19 mouse cellular contexts compared by ENCODE assay signal in genomic region chr15:62954889-62955288, GRCm38 (mm10).
DNase-seq lines count a peak whose midpoint lies in the region; ATAC-seq lines count a peak whose summit lies in the region.
"Had no signal": no experiment of that assay in that cellular context is flagged by ENCODE, and none has a peak within 500 bp of the region (broad histone marks: within the 10 kb centered on the region; RNA-seq: fewer than 3 reads in every experiment).

No protein-coding gene starts in this region.

- peak; percentile 85 for ATAC-seq in frontal cortex, adult (ENCODE audit: low TSS enrichment)
- no peak for ATAC-seq in embryonic facial prominence, embryonic 15.5 days (ENCODE audit: insufficient number of reproducible peaks, low FRiP score, low TSS enrichment, low read depth)
- ATAC-seq: forebrain, embryonic 13.5 days; intestine, embryonic 16.5 days; lung, postnatal 0 days had no signal

- peak overlapping the region; percentile 83; the same call in 1 of the 2 replicates for H3K27ac ChIP-seq in embryonic facial prominence, embryonic 15.5 days (replicated peaks)
- H3K27ac ChIP-seq: forebrain, embryonic 13.5 days; heart, embryonic 15.5 days; hindbrain, embryonic 15.5 days; midbrain, embryonic 12.5 days had no signal

- H3K9me3 ChIP-seq in embryonic facial prominence, embryonic 15.5 days (replicated peaks): no peaks in the 10 kb centered on the region
- H3K9me3 ChIP-seq: forebrain, embryonic 13.5 days; heart, embryonic 15.5 days; hindbrain, embryonic 15.5 days; midbrain, embryonic 12.5 days had no signal

- WGBS in embryonic facial prominence, embryonic 15.5 days: 50% methylated on average over 1 of the region's 1 CpGs

- intact Hi-C loops in left cerebral cortex, postnatal 4 days (cut with DNase I): no loop called here

- H3K9ac ChIP-seq in embryonic facial prominence, embryonic 15.5 days: no peak overlapping the region
- H3K9ac ChIP-seq: forebrain, embryonic 13.5 days; heart, embryonic 15.5 days; hindbrain, embryonic 15.5 days; midbrain, embryonic 12.5 days had no signal

- no peak for DNase-seq in frontal cortex, postnatal 25 days (ENCODE audit: low spot score in 2 of 2)
- peak; percentile 13 to 29 for DNase-seq in left cerebral cortex, adult 9 months (ENCODE audit: low spot score in 2 of 2)
- no peak for DNase-seq in left cerebral cortex, postnatal 4 days
- peak; percentile 78 for DNase-seq in telencephalon, adult 2 months (ENCODE audit: low read depth, low spot score)
- no peak for DNase-seq in thymus, postnatal 10 days (ENCODE audit: low spot score in 2 of 2)
- DNase-seq: B cell, adult 2 months; cerebellum, adult 9-11 months; gastrocnemius, postnatal 25 days; heart, postnatal 4 days; kidney, postnatal 36 days; liver had no signal

- no peaks in the 10 kb centered on the region for H3K27me3 ChIP-seq in embryonic facial prominence, embryonic 15.5 days
- H3K27me3 ChIP-seq: forebrain, embryonic 13.5 days; heart, embryonic 15.5 days; hindbrain, embryonic 15.5 days had no signal

- H3K36me3 ChIP-seq in embryonic facial prominence, embryonic 15.5 days: no peaks in the 10 kb centered on the region
- H3K36me3 ChIP-seq: heart, embryonic 15.5 days; hindbrain, embryonic 15.5 days; midbrain, embryonic 12.5 days had no signal

- no peak overlapping the region for H3K4me2 ChIP-seq in embryonic facial prominence, embryonic 15.5 days (replicated peaks)
- H3K4me2 ChIP-seq: forebrain, embryonic 13.5 days; heart, embryonic 15.5 days; hindbrain, embryonic 15.5 days; midbrain, embryonic 12.5 days had no signal

- H3K4me1 ChIP-seq in embryonic facial prominence, embryonic 15.5 days: peaks cover 23% of the 10 kb centered on the region; the same call in 1 of the 2 replicates
- H3K4me1 ChIP-seq: forebrain, embryonic 13.5 days; hindbrain, embryonic 15.5 days; midbrain, embryonic 12.5 days had no signal

- no peak overlapping the region for H3K4me3 ChIP-seq in embryonic facial prominence, embryonic 15.5 days (replicated peaks)
- H3K4me3 ChIP-seq: forebrain, embryonic 13.5 days; heart, embryonic 15.5 days; hindbrain, embryonic 15.5 days; midbrain, embryonic 12.5 days had no signal

Comparison
In these comparisons a context has a peak if more than half of its experiments do, and no peak if none do; other contexts are left out.
1. DNase-seq: peak in left cerebral cortex, adult 9 months (2 of 2) and telencephalon, adult 2 months (single experiment); none in frontal cortex, postnatal 25 days (0 of 2), left cerebral cortex, postnatal 4 days (single experiment) and thymus, postnatal 10 days (0 of 2).